Mouse (Mus musculus) CH12.LX (cell line): Measurements from ENCODE around the gene Gm10644. TPM values are rescaled to one million over a fixed set of nuclear protein-coding genes. Genes with fewer than 3 reads are reported as not detected.

Experiments used
- DNase-seq: peaks from one replicate; pipeline ENCODE4 v3.0.0-alpha.2; 2013; ENCODE audit errors: extremely low read depth
- H3K27ac ChIP-seq: 2 replicates; pipeline ENCODE4 v1.5.1; 2012; ENCODE audit warnings: low read depth, mild to moderate bottlenecking, control low read depth, moderate library complexity; ENCODE audit not compliant: insufficient read depth
- H3K27me3 ChIP-seq: replicated peaks from 2 replicates; pipeline ENCODE3; 2012; ENCODE audit warnings: inconsistent platforms
- H3K36me3 ChIP-seq, 2 experiments: replicated peaks in 1 of 2; 2 replicates each; pipeline versions ENCODE3 to v1.6.1; 2012; ENCODE audit warnings: inconsistent platforms in 1 of 2, low read length in 1 of 2, mild to moderate bottlenecking in 1 of 2, mixed read lengths in 1 of 2, moderate library complexity in 1 of 2; ENCODE audit not compliant: control insufficient read depth in 1 of 2, insufficient read depth in 1 of 2
- H3K4me1 ChIP-seq, 2 experiments: 2 replicates each; pipeline ENCODE4 v1.6.1; 2012; ENCODE audit warnings: inconsistent platforms in 1 of 2, moderate library complexity in 1 of 2; ENCODE audit not compliant: insufficient read depth in 2 of 2, control insufficient read depth in 1 of 2
- H3K4me2 ChIP-seq: 2 replicates; pipeline ENCODE4 v1.6.1; 2012; ENCODE audit warnings: low read depth, mild to moderate bottlenecking, control low read depth; ENCODE audit not compliant: poor library complexity, insufficient read depth, severe bottlenecking
- H3K4me3 ChIP-seq, 3 experiments: fragments of 150-350 bp in 1 of 3; sonication (generic) in 1 of 3; replicated peaks in 1 of 3; 2 replicates each; pipeline versions ENCODE3 to v1.5.1; 2011 to 2012; ENCODE audit warnings: low read depth in 2 of 3, low read length in 2 of 3, mild to moderate bottlenecking in 2 of 3, moderate library complexity in 2 of 3, control low read depth in 1 of 3, improper control_type of control experiment in 1 of 3, inconsistent platforms in 1 of 3, mixed read lengths in 1 of 3; ENCODE audit not compliant: poor library complexity in 1 of 3
- H3K79me2 ChIP-seq: replicated peaks from 2 replicates; pipeline ENCODE4 v1.6.1; 2012; ENCODE audit warnings: mild to moderate bottlenecking, moderate library complexity; ENCODE audit not compliant: control insufficient read depth, poor library complexity, insufficient read depth, severe bottlenecking; ENCODE audit errors: extremely low read depth
- H3K9ac ChIP-seq: 2 replicates; pipeline ENCODE4 v1.6.1; 2012; ENCODE audit warnings: low read depth, mild to moderate bottlenecking, control low read depth, moderate library complexity; ENCODE audit not compliant: insufficient read depth
- H3K9me3 ChIP-seq: replicated peaks from 2 replicates; pipeline ENCODE3; 2012; ENCODE audit warnings: low read length, inconsistent platforms, mixed read lengths
- BHLHE40 ChIP-seq: IDR thresholded peaks from 2 replicates; pipeline ENCODE4 v1.6.1; 2011; ENCODE audit warnings: mild to moderate bottlenecking, low read depth, low read length, improper control_type of control experiment
- CHD1 ChIP-seq: IDR thresholded peaks from 2 replicates; pipeline ENCODE4 v1.6.1; 2012; ENCODE audit warnings: low read depth, low read length, improper control_type of control experiment, inconsistent platforms
- CHD2 ChIP-seq: IDR thresholded peaks from 2 replicates; pipeline ENCODE4 v1.6.1; 2011; ENCODE audit warnings: low read length, improper control_type of control experiment
- CTCF ChIP-seq, 2 experiments: IDR thresholded peaks in 1 of 2; conservative IDR thresholded peaks in 1 of 2; 2 replicates each; pipeline ENCODE4 v1.5.1; 2011 to 2012; ENCODE audit warnings: low read depth in 2 of 2, low read length in 2 of 2, improper control_type of control experiment in 1 of 2, inconsistent platforms in 1 of 2, mild to moderate bottlenecking in 1 of 2, moderate library complexity in 1 of 2
- E2F4 ChIP-seq: IDR thresholded peaks from 2 replicates; pipeline ENCODE4 v1.6.1; 2011; ENCODE audit warnings: low read depth, low read length, improper control_type of control experiment; ENCODE audit not compliant: insufficient replicate concordance
- EP300 ChIP-seq: IDR thresholded peaks from 2 replicates; pipeline ENCODE4 v1.6.1; 2011; ENCODE audit warnings: low read length, improper control_type of control experiment
- GABPA ChIP-seq: IDR thresholded peaks from 2 replicates; pipeline ENCODE4 v1.6.1; 2012; ENCODE audit warnings: low read depth, low read length, improper control_type of control experiment, inconsistent platforms; ENCODE audit not compliant: insufficient replicate concordance
- IRF4 ChIP-seq: IDR thresholded peaks from 2 replicates; pipeline ENCODE4 v1.6.1; 2014; ENCODE audit warnings: low read depth, mild to moderate bottlenecking, inconsistent platforms, low read length, improper control_type of control experiment
- JUND ChIP-seq: conservative IDR thresholded peaks from 2 replicates; pipeline ENCODE4 v1.6.1; 2011; ENCODE audit warnings: low read depth, low read length, improper control_type of control experiment
- MAFK ChIP-seq: IDR thresholded peaks from 2 replicates; pipeline ENCODE4 v1.6.1; 2011; ENCODE audit warnings: low read length, improper control_type of control experiment; ENCODE audit not compliant: insufficient replicate concordance
- MAX ChIP-seq: IDR thresholded peaks from 2 replicates; pipeline ENCODE4 v1.6.1; 2011; ENCODE audit warnings: low read length, improper control_type of control experiment
- MAZ ChIP-seq: IDR thresholded peaks from 2 replicates; pipeline ENCODE4 v1.6.1; 2012; ENCODE audit warnings: low read depth, mild to moderate bottlenecking, inconsistent platforms, low read length, improper control_type of control experiment, moderate library complexity
- MYC ChIP-seq: IDR thresholded peaks from 2 replicates; pipeline ENCODE4 v1.6.1; 2011; ENCODE audit warnings: low read depth, mild to moderate bottlenecking, improper control_type of control experiment, low read length
- POLR2AphosphoS2 ChIP-seq: IDR thresholded peaks from 2 replicates; pipeline ENCODE4 v1.6.1; 2011; ENCODE audit warnings: low read depth, low read length, improper control_type of control experiment
- RAD21 ChIP-seq: IDR thresholded peaks from 2 replicates; pipeline ENCODE4 v1.6.1; 2011; ENCODE audit warnings: low read depth, mild to moderate bottlenecking, low read length, improper control_type of control experiment, moderate library complexity
- RCOR1 ChIP-seq: conservative IDR thresholded peaks from 2 replicates; pipeline ENCODE4 v1.6.1; 2012; ENCODE audit warnings: low read depth, mild to moderate bottlenecking, inconsistent platforms, low read length, improper control_type of control experiment
- SMC3 ChIP-seq: IDR thresholded peaks from 2 replicates; pipeline ENCODE4 v1.6.1; 2011; ENCODE audit warnings: low read depth, low read length, improper control_type of control experiment
- TCF12 ChIP-seq: IDR thresholded peaks from 2 replicates; pipeline ENCODE4 v1.6.1; 2014; ENCODE audit warnings: low read depth, mild to moderate bottlenecking, inconsistent platforms, low read length, improper control_type of control experiment
- UBTF ChIP-seq: IDR thresholded peaks from 2 replicates; pipeline ENCODE4 v1.6.1; 2012; ENCODE audit warnings: low read depth, mild to moderate bottlenecking, inconsistent platforms, low read length, improper control_type of control experiment, moderate library complexity
- USF1 ChIP-seq: IDR thresholded peaks from 2 replicates; pipeline ENCODE4 v1.6.1; 2014; ENCODE audit warnings: low read depth, mild to moderate bottlenecking, inconsistent platforms, low read length, improper control_type of control experiment
- USF2 ChIP-seq: conservative IDR thresholded peaks from 2 replicates; pipeline ENCODE4 v1.6.1; 2011; ENCODE audit warnings: low read depth, low read length, improper control_type of control experiment
- ZKSCAN1 ChIP-seq: IDR thresholded peaks from 2 replicates; pipeline ENCODE4 v1.6.1; 2012; ENCODE audit warnings: low read depth, inconsistent platforms, low read length, improper control_type of control experiment, borderline replicate concordance
- ZMIZ1 ChIP-seq: IDR thresholded peaks from 2 replicates; pipeline ENCODE4 v1.6.1; 2012; ENCODE audit warnings: low read depth, mild to moderate bottlenecking, inconsistent platforms, low read length, improper control_type of control experiment
- dilution Hi-C: fragments of 300-500 bp; cut with MboI; formaldehyde crosslinking; loops from 2 replicates; pipeline ENCODE4 v1.14.3; 2020; ENCODE audit warnings: low sequenced_read_pairs; ENCODE audit not compliant: extremely low pct_unique_long_range_greater_than_20kb, extremely low pct_ligation_motif_present
- in situ Hi-C: fragments of 300-500 bp; cut with MboI; formaldehyde crosslinking; loops from 3 replicates; pipeline ENCODE4 v1.14.3; 2019; ENCODE audit warnings: low sequenced_read_pairs, low pct_ligation_motif_present, low pct_unique_long_range_greater_than_20kb, mixed read lengths
- polyA plus RNA-seq: library from polyadenylated mRNA; unstranded; fragments of >175 nt; gene quantifications from 2 replicates; pipeline ENCODE4 v1.2.1, GENCODE M21; 2012; ENCODE audit warnings: low read depth; ENCODE audit not compliant: insufficient read length
- total RNA-seq, 2 experiments: library from RNA; depleted of rRNA; stranded (reverse); fragments of 300-350 nt in 1 of 2; fragments of >200 nt in 1 of 2; gene quantifications; 2 replicates each; pipeline ENCODE4 v1.2.3; 2012 to 2014

Gm10644 gene
- total and polyA plus RNA-seq, 3 experiments = 0.44 to 1.7 (median 0.58) TPM

GRCm38 (mm10) chr8:83911809-83912731 is 42.9 kb downstream of the Gm10644 start:
- H3K4me2 ChIP-seq = no peak overlapping the region
- no peak overlapping the region for H3K27ac ChIP-seq
- in situ Hi-C loops = no loop called here
- H3K36me3 ChIP-seq = peaks cover 0 to 34% of the 10 kb centered on the region in 2 experiments
- no peak overlapping the region for H3K9ac ChIP-seq
- no peak for DNase-seq
- dilution Hi-C loops = no loop called here
- H3K79me2 ChIP-seq = no peaks in the 10 kb centered on the region
- TF ChIP-seq USF1 (no peak), ZMIZ1 (no peak), CHD2 (no peak), MAX (no peak), RAD21 (no peak), CTCF (conservative IDR thresholded peaks at IDR 0.05 in 1 of 2, IDR thresholded peaks at IDR 0.05 in 1 of 2; ENCODE audit: low read depth in 2 of 2, low read length in 2 of 2) (no peak), UBTF (no peak), MAZ (no peak), GABPA (no peak), BHLHE40 (no peak), MAFK (no peak), E2F4 (no peak), EP300 (no peak), USF2 (no peak), JUND (no peak), MYC (no peak)
- peaks cover 0 to 46% of the 10 kb centered on the region in 2 experiments; a peak in 2 of 4 replicates for H3K4me1 ChIP-seq
- no peaks in the 10 kb centered on the region for H3K9me3 ChIP-seq
- H3K4me3 ChIP-seq = no peak overlapping the region
- no peaks in the 10 kb centered on the region for H3K27me3 ChIP-seq

GRCm38 (mm10) chr8:83909311-83909710 is 45.7 kb downstream of the Gm10644 start:
- in situ Hi-C loops = no loop called here
- TF ChIP-seq IRF4 (no peak), ZKSCAN1 (no peak), RCOR1 (no peak), POLR2AphosphoS2 (no peak), ZMIZ1 (no peak), EP300 (no peak), RAD21 (no peak), CHD1 (no peak), TCF12 (no peak), SMC3 (no peak), USF1 (no peak)
- H3K4me3 ChIP-seq = no peak overlapping the region

More at GRCm38 (mm10) chr8:83909311-83909710, 45.7 kb downstream of the Gm10644 start:
- H3K36me3 ChIP-seq = peaks cover 0 to 45% of the 10 kb centered on the region in 2 experiments
- H3K9me3 ChIP-seq = no peaks in the 10 kb centered on the region
- dilution Hi-C loops = no loop called here
- no peak for DNase-seq
- no peaks in the 10 kb centered on the region for H3K27me3 ChIP-seq
- peaks cover 0 to 34% of the 10 kb centered on the region in 2 experiments; a peak in 2 of 4 replicates for H3K4me1 ChIP-seq
- H3K4me2 ChIP-seq = no peak overlapping the region
- no peak overlapping the region for H3K9ac ChIP-seq
- no peaks in the 10 kb centered on the region for H3K79me2 ChIP-seq
- H3K27ac ChIP-seq = no peak overlapping the region
